8 mouse cellular contexts compared by ENCODE assay signal in the genomic region with DNA sequence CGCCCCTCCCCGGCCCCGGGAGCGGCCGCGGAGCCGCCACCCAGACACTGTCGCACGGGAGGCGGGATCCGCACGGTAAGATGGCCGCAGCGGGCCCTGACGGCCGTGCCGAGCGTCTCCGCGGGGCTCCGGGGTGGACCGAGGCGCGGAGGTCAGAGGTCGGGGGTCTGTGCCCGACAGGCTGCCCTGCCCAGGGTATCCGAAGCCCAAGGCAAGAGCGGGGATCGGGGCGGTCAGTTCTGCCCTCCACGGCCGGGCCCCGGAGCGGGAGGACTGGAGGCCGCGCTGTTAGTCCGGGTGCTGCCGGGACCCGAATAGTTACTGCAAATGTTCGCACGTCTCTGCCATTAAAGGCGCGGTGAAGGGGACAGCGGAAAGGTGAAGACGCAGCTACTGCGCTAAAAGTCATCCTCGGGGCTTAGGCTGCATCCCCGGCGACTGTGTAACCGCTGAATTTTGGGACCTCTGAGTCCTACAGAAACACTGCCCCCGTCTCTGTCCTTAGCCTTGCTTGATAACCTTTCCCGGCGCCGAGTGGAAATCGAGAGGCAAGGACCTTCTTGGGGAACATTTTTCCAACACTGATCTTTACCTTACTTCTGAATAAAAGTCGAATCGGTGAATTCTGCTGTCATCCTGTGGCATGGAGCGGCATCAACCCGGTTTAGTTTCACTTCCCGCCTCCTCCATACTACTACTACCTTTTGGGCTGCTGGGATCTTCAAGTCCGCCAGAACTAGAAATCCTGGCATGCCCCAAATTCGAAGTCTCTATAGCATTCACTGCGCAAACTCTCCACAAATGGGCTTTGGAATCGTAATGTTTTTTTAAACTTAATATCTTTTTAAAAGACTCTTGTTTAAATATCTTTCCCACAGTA. TPM values are rescaled to one million over a fixed set of nuclear protein-coding genes. Genes with fewer than 3 reads are reported as not detected.
DNase-seq lines count a peak whose midpoint lies in the region; ATAC-seq and TF ChIP-seq lines count a peak whose summit lies in the region.

No protein-coding gene starts in this region.

- H3K9ac ChIP-seq in intestine, embryonic 14.5 days (ENCODE audit: low read length): peak overlapping the region; percentile 99

- WGBS in intestine, embryonic 14.5 days: 2% methylated on average over 58 of the region's 64 CpGs

- H3ac ChIP-seq in myocyte (ENCODE audit: control insufficient read depth, insufficient read length): peak overlapping the region; percentile 51

- TF ChIP-seq POLR2A in cortical plate, adult 2 months (IDR thresholded peaks at IDR 0.05; ENCODE audit: extremely low read depth, insufficient read depth, low read length): no peak
- no peak for TF ChIP-seq POLR2A in myocyte (IDR thresholded peaks at IDR 0.05; ENCODE audit: insufficient read length, low read depth)

- no peak for TF ChIP-seq CTCF in cortical plate, adult 2 months (IDR thresholded peaks at IDR 0.05; ENCODE audit: extremely low read depth, insufficient read depth, low read length)

- H3K79me2 ChIP-seq in myocyte (ENCODE audit: control insufficient read depth, insufficient read depth): peaks cover 71% of the 10 kb centered on the region

- DNase-seq in frontal cortex, adult 2 months (ENCODE audit: extremely low spot score in 1 of 2, low spot score in 1 of 2): no peak
- DNase-seq in 3T3-L1 (ENCODE audit: low read depth, low spot score): peak; percentile 58
- no peak for DNase-seq in intestine, embryonic 14.5 days (ENCODE audit: low spot score)
- no peak for DNase-seq in cerebellum, adult 9-11 months
- no peak for DNase-seq in left cerebral cortex, postnatal 14 days (ENCODE audit: low spot score in 2 of 2)

- intact Hi-C loops in left cerebral cortex, postnatal 14 days (cut with DNase I): no loop called here

- peak overlapping the region; percentile 54 for H3K27ac ChIP-seq in cortical plate, adult 2 months (ENCODE audit: insufficient read depth, low read length)
- H3K27ac ChIP-seq in intestine, embryonic 14.5 days (ENCODE audit: low read depth): peak overlapping the region; percentile 85

- no peaks in the 10 kb centered on the region for H3K27me3 ChIP-seq in intestine, embryonic 14.5 days (replicated peaks; ENCODE audit: control insufficient read depth, insufficient read depth, low read length)
- H3K27me3 ChIP-seq in myocyte (ENCODE audit: control insufficient read depth, insufficient read depth, insufficient read length): no peaks in the 10 kb centered on the region

- H3K9me3 ChIP-seq in intestine, embryonic 14.5 days (ENCODE audit: control insufficient read depth, low read length): no peaks in the 10 kb centered on the region

- H3K4me3 ChIP-seq in cortical plate, adult 2 months (ENCODE audit: insufficient read depth, low read length): peak overlapping the region; percentile 90
- peak overlapping the region; percentile 99 for H3K4me3 ChIP-seq in intestine, embryonic 14.5 days (ENCODE audit: low read depth, low read length)
- peak overlapping the region; percentile 96 for H3K4me3 ChIP-seq in myocyte

- peak overlapping the region; percentile 52 for H3K4me2 ChIP-seq in intestine, embryonic 14.5 days (ENCODE audit: low read length)
- H3K4me2 ChIP-seq in myocyte (ENCODE audit: low read depth): peak overlapping the region; percentile 92

- H3K4me1 ChIP-seq in cortical plate, adult 2 months (ENCODE audit: control insufficient read depth, insufficient read depth, low read length): peaks cover 7% of the 10 kb centered on the region
- H3K4me1 ChIP-seq in intestine, embryonic 14.5 days (replicated peaks; ENCODE audit: control insufficient read depth, insufficient read depth, low read length): peaks cover 19% of the 10 kb centered on the region

- peak; percentile 24; the same call in 1 of the 2 replicates for ATAC-seq in frontal cortex, adult (ENCODE audit: low TSS enrichment)
- ATAC-seq in intestine, embryonic 14.5 days (replicated peaks; ENCODE audit: low FRiP score, low TSS enrichment, low read depth): peak; percentile 80

- H3K36me3 ChIP-seq in intestine, embryonic 14.5 days (ENCODE audit: control insufficient read depth, insufficient read depth, low read length): peaks cover 29% of the 10 kb centered on the region
- H3K36me3 ChIP-seq in myocyte (ENCODE audit: control insufficient read depth, insufficient read depth): peaks cover 16% of the 10 kb centered on the region

TF ChIP-seq in myocyte, 11 proteins besides CTCF, POLR2A, EP300 and RAD21:
- TF ChIP-seq SRF (IDR thresholded peaks at IDR 0.05; ENCODE audit: control insufficient read depth, insufficient read length, low read depth) (no peak), MYOD1 (IDR thresholded peaks at IDR 0.05; ENCODE audit: control insufficient read depth in 1 of 3, insufficient read length in 2 of 3, low read depth in 2 of 3) (no peak), USF1 (IDR thresholded peaks at IDR 0.05; ENCODE audit: low read depth) (no peak), MAX (IDR thresholded peaks at IDR 0.05; ENCODE audit: low read depth) (no peak), REST (IDR thresholded peaks at IDR 0.05; ENCODE audit: insufficient read depth, insufficient read length) (no peak), TCF12 (IDR thresholded peaks at IDR 0.05; ENCODE audit: insufficient read depth, poor library complexity, severe bottlenecking) (no peak), MYOG (IDR thresholded peaks at IDR 0.05; ENCODE audit: control insufficient read depth in 1 of 3, insufficient read depth in 1 of 3, insufficient read length in 2 of 3, low read depth in 2 of 3) (no peak), E2F4 (IDR thresholded peaks at IDR 0.05; ENCODE audit: insufficient read depth) (no peak), POLR2AphosphoS2 (IDR thresholded peaks at IDR 0.05; ENCODE audit: insufficient read length, low read depth) (no peak), TCF3 (IDR thresholded peaks at IDR 0.05; ENCODE audit: insufficient read length, low read depth) (no peak), CEBPB (IDR thresholded peaks at IDR 0.05; ENCODE audit: insufficient read depth, poor library complexity, severe bottlenecking) (no peak)

RNA-seq across cellular contexts. Expression of gene Gid8, which starts 0.6 kb away (rescaled TPM):
- polyA plus RNA-seq in frontal cortex, adult 2 months (2012; rRNA removed): 57.0 and 57.7 TPM in 2 replicates
- polyA plus RNA-seq in cortical plate, adult 2 months (2012; rRNA removed): 57.5 and 60.4 TPM in 2 replicates
- polyA plus RNA-seq in intestine, embryonic 14.5 days (2014; fragmentation: Nextera tagmentation; extraction: Ambion mirVana): 51.7 and 52.0 TPM in 2 replicates
- 44.9 TPM for polyA plus RNA-seq in myocyte (2012; fragmentation: generic; extraction: Trizol)
- total RNA-seq in left cerebral cortex, postnatal 14 days (2021): 10 to 100 TPM; 61.8 to 63.6 TPM

RNA-seq across cellular contexts. Expression of gene Dido1, which starts 0.7 kb away (rescaled TPM):
- polyA plus RNA-seq in frontal cortex, adult 2 months (2012; rRNA removed): 36.9 and 39.7 TPM in 2 replicates
- polyA plus RNA-seq in cortical plate, adult 2 months (2012; rRNA removed): 28.1 and 32.9 TPM in 2 replicates
- polyA plus RNA-seq in intestine, embryonic 14.5 days (2014; fragmentation: Nextera tagmentation; extraction: Ambion mirVana): 31.0 and 31.6 TPM in 2 replicates
- polyA plus RNA-seq in myocyte (2012; fragmentation: generic; extraction: Trizol): 9.3 TPM
- 10 to 100 TPM; 56.6 to 57.7 TPM for total RNA-seq in left cerebral cortex, postnatal 14 days (2021)

RNA-seq across cellular contexts. Expression of gene Slc17a9, which starts 14.5 kb away (rescaled TPM):
- polyA plus RNA-seq in frontal cortex, adult 2 months (2012; rRNA removed): 1.00 and 1.1 TPM in 2 replicates
- 1.0 and 1.3 TPM in 2 replicates for polyA plus RNA-seq in cortical plate, adult 2 months (2012; rRNA removed)
- polyA plus RNA-seq in intestine, embryonic 14.5 days (2014; fragmentation: Nextera tagmentation; extraction: Ambion mirVana): 1.9 and 2.1 TPM in 2 replicates
- 0.22 TPM for polyA plus RNA-seq in myocyte (2012; fragmentation: generic; extraction: Trizol)
- 1 to 10 TPM in 1 of 2 experiments, under 1 TPM in 1; 0.24 to 1.1 TPM for total RNA-seq in left cerebral cortex, postnatal 14 days (2021)
